Mouse (Mus musculus) brown adipose tissue, adult 24 weeks (tissue): ENCODE measurements at regions not wholly inside any gene's neighbourhood (a gene's known extent, or its start where the extent isn't known, plus 50 kb on each side); places are given as distances from the start of the nearest gene placed in this dataset.

Experiments used
- H3K27ac ChIP-seq: fragments of 200-500 bp; replicated peaks from 2 replicates; pipeline ENCODE4 v1.5.1; 2012; ENCODE audit warnings: low read depth, mild to moderate bottlenecking, low read length
- H3K4me1 ChIP-seq: fragments of 200-500 bp; 2 replicates; pipeline ENCODE4 v1.6.1; 2012; ENCODE audit warnings: low read length, mixed read lengths; ENCODE audit not compliant: control insufficient read depth, insufficient read depth, insufficient read length
- H3K4me3 ChIP-seq: fragments of 200-500 bp; 2 replicates; pipeline ENCODE4 v1.5.1; 2012; ENCODE audit warnings: low read depth, mild to moderate bottlenecking, low read length, moderate library complexity; ENCODE audit not compliant: insufficient read depth

DNA sequence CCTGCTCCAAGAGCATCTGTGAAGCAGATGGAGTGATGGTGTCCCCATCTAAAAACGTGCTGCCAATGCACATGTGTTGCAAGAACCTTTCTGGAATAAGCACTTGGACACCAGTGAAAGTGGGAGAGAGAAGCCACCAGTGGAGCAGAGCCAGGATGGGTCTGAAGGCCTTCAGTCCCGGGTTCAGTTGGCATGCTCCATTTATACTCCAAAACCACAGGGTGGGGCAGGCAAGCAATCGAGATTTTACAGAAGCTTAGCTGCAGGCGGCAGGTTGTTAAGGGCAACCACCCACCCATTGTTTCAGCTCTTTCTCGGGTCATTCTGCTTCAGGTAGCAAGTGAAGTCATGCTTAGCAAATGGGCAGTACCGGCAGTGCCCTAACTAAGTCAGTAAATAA is 51.8 kb upstream of the Sv2b start:
- no peaks in the 10 kb centered on the region for H3K4me1 ChIP-seq
- H3K4me3 ChIP-seq = no peak overlapping the region
- no peak overlapping the region for H3K27ac ChIP-seq

DNA sequence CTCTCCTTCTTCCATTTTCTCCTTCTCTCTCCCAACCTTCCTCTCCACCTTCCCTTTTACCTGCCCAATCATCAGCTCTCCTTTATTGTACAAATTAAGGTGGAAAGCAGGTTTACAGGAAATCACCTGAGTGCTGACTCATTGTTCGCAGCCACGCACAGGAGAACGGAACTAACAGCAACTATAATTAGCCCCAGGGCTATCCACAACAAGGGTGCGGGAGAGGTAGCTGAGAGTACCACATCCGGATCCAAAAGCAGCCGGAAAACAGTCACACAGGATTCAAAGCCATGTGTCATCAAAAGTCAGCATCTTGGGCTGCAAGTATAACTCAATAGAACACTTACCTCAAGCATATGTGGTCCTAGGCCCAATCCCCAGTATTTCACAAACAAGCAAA is 53.5 kb upstream of the Sv2b start:
- Histone ChIP-seq H3K27ac (no peak overlapping the region), H3K4me3 (no peak overlapping the region), H3K4me1 (no peaks in the 10 kb centered on the region)

DNA sequence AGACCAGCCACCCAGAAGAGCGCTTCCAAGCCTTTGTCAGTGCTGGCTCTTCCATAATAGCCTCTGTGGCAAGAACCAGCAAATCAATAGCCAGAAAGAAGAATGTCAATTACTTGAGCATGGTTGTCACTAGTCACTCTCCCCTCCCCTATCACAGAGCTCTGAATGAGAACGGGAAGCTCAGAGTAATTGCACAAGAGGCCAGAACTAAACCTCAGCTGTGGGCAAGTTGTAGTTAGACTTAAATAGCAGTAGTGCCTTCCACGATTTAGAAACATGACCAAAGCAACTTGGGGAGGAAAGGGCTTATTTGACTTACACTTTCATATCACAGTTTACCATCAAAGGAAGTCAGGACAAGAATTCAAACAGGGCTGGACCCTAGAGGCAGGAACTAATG is 56.4 kb upstream of the Sv2b start:
- Histone ChIP-seq H3K4me1 (no peaks in the 10 kb centered on the region), H3K27ac (no peak overlapping the region), H3K4me3 (no peak overlapping the region)

DNA sequence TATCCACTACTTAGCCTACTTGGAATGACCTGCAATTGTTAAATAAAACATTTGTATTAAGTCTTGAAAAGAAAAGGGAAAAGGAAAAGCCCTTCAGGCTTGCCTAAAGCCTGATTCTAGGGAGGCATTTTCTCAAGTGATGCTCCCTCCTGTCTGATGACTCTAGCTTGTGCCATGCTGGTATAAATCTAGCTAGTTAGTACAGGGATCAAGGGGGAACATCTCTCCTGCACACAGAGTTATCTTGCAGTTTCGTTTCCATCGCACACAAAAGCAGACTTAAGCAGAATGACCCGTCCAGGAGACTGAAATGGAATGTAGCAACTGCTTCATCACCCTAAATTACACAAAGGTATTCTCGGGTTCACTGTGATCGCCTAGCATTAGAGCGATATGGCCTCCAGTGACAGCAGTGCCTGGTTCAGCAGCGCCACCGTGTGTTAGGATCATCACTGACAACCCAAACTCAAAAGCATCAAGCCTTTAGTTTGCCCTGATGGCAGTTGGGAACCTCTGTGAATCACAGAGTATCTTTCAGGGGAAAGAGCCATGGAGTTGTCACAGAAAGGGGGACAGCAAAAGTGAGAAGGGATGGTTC is 57.3 kb upstream of the Sv2b start:
- Histone ChIP-seq H3K4me3 (no peak overlapping the region), H3K4me1 (no peaks in the 10 kb centered on the region), H3K27ac (no peak overlapping the region)

DNA sequence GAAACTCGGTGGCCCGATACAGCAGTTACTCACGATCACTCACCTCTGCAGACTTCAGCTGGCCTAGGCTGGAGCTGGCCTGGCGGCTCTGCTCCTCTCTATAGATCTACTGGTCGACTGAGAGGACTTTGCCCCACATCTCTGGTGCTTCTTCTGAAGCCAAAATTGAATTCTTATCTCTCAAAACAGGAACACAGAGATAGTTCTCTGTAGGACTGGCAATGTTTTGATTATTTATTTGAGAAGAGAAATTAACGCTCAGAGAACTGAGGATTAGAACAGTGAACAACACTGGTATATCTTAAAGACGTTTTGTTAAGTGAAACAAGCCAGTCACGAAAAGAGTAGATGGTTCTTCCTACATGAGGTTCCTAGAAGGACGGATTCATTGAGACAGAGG is 59.3 kb upstream of the Sv2b start:
- Histone ChIP-seq H3K4me1 (no peaks in the 10 kb centered on the region), H3K4me3 (no peak overlapping the region), H3K27ac (no peak overlapping the region)

DNA sequence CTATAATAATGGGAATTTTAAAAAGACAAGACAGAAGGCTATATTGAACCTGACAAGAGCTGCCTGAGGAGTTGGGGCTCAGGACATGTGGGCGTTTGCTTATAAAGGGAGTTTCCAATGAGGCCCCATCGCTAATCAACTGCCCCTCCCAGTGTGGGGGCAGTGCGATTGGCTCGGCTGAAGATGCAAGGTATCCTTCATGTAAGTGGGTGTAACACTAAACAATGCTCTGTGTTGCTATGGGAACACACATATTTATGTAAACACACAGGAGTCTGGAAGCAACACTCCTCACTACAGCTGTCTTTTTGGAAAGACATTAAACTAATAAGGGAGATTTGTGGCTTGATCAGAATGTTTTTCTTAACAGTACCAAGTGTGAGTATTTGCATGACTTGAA is 60.3 kb upstream of the Sv2b start:
- H3K4me1 ChIP-seq = no peaks in the 10 kb centered on the region
- no peak overlapping the region for H3K4me3 ChIP-seq
- H3K27ac ChIP-seq = no peak overlapping the region

DNA sequence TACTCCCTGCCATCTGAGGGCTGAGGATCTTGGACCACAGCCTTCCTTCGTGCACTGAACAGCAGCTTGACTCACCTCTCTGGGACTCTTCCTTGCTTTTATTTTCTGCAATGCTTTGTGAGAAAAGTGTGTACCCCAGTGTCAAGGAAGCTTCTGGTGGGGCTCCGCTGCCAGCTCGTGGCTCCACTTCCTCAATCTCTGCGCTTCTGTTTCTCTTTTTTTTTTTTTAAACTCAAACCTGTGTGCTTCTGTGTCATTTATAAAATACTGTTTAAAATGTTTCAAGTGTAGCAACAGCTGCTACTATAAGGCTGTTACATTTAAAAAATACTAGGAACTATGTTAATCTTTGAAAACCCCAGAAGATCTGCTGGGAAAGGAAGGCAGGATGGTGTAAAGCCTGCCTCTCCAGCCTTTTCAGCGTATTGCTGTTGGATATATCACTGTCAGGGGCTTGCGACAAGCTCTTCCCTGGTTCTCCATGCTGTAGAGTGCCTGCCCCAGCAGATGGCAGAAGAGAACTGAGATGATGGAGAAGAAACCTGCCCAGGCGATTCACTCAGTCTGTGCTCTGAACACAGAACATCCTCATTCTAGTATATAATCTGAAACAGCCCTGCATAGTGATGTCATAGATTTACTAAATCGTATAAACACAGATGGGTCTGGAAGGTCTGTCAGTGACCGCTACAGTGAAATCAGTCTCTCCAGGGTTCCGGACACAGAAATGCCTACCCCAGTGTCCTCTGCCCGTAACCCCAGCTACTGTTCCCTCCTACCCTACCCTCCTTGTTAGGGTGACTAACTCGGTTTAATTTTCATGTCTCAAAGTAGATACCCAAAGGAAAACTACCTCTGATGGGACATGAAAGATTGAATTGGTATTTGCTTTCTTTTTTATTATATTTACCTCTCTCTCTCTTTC is 61.8 kb upstream of the Sv2b start:
- Histone ChIP-seq H3K27ac (no peak overlapping the region), H3K4me3 (no peak overlapping the region), H3K4me1 (no peaks in the 10 kb centered on the region)

DNA sequence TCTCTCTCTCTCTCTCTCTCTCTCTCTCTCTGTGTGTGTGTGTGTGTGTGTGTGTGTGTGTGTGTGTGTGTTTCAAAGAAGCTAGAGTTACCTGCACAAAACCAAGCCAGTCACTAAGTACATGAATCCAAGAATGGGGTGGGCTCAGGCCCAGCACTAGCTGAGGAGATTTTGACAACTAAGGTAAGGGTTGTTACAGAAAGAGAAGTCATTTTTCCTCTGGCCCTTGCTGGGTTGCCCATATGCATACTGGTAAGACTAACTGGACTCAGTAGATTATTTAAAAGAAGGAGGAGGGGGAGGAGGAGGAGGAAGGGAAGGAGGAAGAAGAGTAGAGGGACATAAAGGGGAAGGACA is 62.4 kb upstream of the Sv2b start:
- no peak overlapping the region for H3K27ac ChIP-seq
- no peak overlapping the region for H3K4me3 ChIP-seq
- no peaks in the 10 kb centered on the region for H3K4me1 ChIP-seq

DNA sequence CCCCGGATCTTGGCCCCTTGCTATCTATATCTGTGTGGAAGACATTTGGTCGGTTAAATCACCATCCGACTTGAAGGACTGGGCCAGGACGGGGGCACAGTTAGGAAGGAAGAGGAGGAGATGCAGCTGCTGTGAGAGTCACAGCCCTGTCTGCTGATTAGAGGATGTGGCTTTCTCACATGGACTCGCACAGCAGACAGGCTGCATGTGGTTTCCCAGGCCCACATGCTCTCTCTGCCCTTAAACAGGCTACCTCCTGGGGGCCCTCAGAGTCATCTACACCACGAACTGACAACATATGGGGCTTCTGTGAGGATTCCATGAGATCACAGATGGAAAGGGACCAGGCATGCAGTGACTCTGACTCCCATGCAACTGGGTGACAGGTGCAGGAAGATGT is 62.9 kb upstream of the Sv2b start:
- H3K4me1 ChIP-seq = no peaks in the 10 kb centered on the region
- H3K4me3 ChIP-seq = no peak overlapping the region
- no peak overlapping the region for H3K27ac ChIP-seq

DNA sequence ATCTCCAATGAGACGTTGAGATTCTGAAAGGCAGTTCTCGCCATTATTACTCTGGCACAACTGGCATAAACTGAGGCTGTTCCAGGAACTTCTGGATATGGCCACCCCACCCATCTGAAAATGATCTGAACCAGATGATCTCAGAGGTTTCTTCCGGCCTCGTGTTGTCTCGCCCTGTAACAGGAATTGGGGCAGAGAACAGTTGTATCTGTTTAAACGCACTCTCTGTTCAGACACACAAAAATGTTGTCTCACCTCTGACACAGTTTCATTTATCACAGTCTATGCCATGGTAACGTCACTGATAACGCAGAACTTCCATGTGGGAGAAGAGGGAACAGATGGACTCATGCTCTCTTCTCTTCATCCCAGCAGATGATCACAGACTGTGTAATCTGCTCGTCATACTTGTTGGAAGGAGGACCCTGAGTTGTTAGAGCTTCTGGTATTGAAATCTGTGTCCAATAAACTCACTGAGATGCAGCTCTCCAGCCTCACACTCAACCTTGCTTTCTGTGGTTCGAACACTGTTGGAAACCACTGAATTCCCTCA is 63.9 kb upstream of the Sv2b start:
- Histone ChIP-seq H3K4me1 (no peaks in the 10 kb centered on the region), H3K27ac (no peak overlapping the region), H3K4me3 (no peak overlapping the region)

DNA sequence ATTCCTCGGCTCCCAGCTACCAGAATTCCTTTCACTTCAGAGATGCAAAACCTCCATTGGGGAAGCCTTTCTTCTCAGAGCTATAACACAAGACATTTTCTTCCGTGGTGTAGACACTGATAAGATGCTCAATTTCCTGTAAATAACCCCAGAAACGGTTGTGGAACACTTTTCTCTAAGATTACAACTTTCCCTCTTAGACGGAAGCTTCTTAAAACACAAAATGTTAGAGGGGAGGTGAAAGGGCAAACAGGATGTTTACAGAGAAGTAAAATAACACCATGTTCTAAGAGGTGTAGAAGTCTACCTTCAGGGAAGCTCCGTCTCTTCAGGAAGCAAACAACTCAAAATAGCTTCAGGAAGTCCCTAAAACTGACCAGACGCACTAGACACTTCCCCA is 65.4 kb upstream of the Sv2b start:
- no peaks in the 10 kb centered on the region for H3K4me1 ChIP-seq
- no peak overlapping the region for H3K27ac ChIP-seq
- no peak overlapping the region for H3K4me3 ChIP-seq

DNA sequence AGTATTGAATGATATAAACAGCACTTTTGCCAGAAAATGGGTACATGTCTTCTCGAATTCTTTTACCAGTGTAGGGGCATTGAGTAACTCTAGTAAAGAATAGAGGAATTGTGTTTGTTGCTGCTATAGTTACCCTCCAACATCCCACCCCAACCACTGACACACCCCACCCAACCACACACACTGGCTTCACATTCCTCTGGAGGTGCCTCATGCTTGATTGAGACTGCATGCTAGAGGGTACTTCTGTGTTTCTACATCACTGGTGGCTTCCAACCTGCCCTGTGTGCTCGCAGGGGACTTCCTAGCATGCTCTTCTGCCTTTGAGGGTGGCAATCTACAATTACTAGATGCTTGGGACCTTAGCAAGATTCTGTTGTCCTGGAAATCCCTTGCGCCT is 70.5 kb upstream of the Sv2b start:
- H3K27ac ChIP-seq = no peak overlapping the region
- H3K4me1 ChIP-seq = no peaks in the 10 kb centered on the region
- H3K4me3 ChIP-seq = no peak overlapping the region

DNA sequence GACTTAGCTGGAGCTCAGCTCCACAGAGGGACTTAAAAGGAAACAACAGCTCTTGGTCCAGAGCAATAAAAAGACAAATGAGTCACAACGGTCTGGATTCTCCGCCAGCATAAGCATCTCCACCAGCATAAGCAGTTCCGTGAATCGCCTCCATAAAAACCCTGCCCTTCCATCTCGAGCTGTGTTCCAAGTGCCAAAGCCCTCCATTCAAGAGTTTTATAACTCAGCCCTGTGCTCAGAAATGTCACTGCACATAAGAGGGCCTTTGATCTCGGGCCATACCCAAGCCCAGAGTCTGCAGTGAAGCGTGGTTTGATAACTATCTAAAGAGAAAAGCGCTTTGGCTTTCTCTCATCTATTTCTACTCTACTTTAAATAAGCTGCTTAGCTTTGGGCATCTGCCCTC is 70.8 kb upstream of the Akap13 start:
- Histone ChIP-seq H3K27ac (no peak overlapping the region), H3K4me1 (no peaks in the 10 kb centered on the region), H3K4me3 (no peak overlapping the region)

DNA sequence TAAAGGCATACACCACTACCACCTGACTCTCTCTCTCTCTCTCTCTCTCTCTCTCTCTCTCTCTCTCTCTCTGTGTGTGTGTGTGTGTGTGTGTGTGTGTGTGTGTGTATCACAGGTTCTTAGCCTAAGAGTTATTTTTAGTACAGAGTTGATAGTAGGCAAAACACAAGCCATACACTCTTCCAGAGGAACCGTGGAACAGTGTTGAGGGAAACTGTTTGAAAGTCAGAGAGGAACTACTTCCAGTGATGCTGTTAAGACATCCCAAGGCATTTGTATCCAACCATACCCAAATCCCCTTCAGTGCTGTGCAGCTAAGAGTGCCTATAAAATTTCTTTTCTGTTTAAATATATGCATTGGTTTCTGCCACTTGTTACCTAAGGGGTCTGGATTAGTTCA is 68.3 kb upstream of the Akap13 start:
- no peak overlapping the region for H3K27ac ChIP-seq

DNA sequence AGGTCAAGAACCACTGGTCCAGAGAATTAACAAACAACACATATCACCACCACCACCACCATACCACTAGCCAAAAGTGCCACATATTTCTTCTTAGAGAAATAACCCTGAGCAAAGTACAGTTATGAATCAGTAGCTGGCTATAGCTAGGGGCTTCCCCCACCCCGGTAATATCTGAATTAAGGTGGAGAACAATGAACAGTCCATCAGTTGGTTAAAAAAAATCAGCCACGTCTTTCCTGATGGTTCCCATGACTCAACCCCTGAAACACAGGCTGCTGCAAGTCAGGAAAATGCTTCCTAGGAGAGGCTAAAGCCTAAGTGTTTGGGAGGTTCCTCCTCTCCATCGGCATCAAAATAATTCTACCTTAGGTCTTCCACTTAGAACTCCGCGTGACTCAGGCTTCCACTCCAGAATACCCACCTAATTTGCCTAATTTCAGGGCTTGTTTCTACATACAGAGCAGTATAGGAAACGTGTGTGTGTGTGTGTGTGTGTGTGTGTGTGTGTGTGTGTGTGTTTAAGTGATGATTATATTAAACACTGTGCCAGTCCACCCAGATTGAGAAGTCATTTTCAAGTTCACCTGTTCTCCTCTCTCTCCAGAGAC is 67.4 kb upstream of the Akap13 start:
- Histone ChIP-seq H3K27ac (no peak overlapping the region), H3K4me1 (no peaks in the 10 kb centered on the region), H3K4me3 (no peak overlapping the region)

More for the DNA sequence above, 68.3 kb upstream of the Akap13 start:
- Histone ChIP-seq H3K4me3 (no peak overlapping the region), H3K4me1 (no peaks in the 10 kb centered on the region)
